Mouse (Mus musculus) v-Abl transformed pro-B cells (cell line): ENCODE data around the gene Cacng7.

Source experiments
- in situ Hi-C, 2 experiments: fragments of 400-800 bp; cut with MboI; formaldehyde crosslinking; loops; one replicate each; pipeline ENCODE4 v1.15.1; 2025; ENCODE audit not compliant: unreplicated experiment in 2 of 2

Gene Cacng7

GRCm38 (mm10) chr7:3333542-3333941 is 787 bp downstream of the Cacng7 start:
- in situ Hi-C loops: no loop called here

GRCm38 (mm10) chr7:3336412-3336811 is 3.7 kb downstream of the Cacng7 start:
- in situ Hi-C loops: no loop called here

GRCm38 (mm10) chr7:3338286-3338935 is 5.7 kb downstream of the Cacng7 start:
- in situ Hi-C loops: no loop called here

- in situ Hi-C loops: no loop called here
These were observed 6.3 kb downstream of the Cacng7 start for GRCm38 (mm10) chr7:3339010-3339409.

GRCm38 (mm10) chr7:3343861-3344260 is 11.1 kb downstream of the Cacng7 start:
- in situ Hi-C loops: no loop called here

GRCm38 (mm10) chr7:3345301-3345700 is 12.5 kb downstream of the Cacng7 start:
- in situ Hi-C loops: no loop called here

- in situ Hi-C loops: no loop called here
These were observed 14.9 kb downstream of the Cacng7 start for GRCm38 (mm10) chr7:3347366-3348287.

- in situ Hi-C loops: no loop called here
These were observed 15.6 kb downstream of the Cacng7 start for GRCm38 (mm10) chr7:3348326-3348725.

GRCm38 (mm10) chr7:3349775-3350174 is 17.0 kb downstream of the Cacng7 start:
- in situ Hi-C loops: no loop called here

GRCm38 (mm10) chr7:3351536-3351935 is 18.8 kb downstream of the Cacng7 start:
- in situ Hi-C loops: no loop called here

GRCm38 (mm10) chr7:3354850-3355249 is 22.1 kb downstream of the Cacng7 start:
- in situ Hi-C loops: no loop called here

GRCm38 (mm10) chr7:3360678-3361077 is 27.9 kb downstream of the Cacng7 start:
- in situ Hi-C loops: no loop called here

GRCm38 (mm10) chr7:3365547-3366279 is 33.0 kb downstream of the Cacng7 start:
- in situ Hi-C loops: no loop called here

- in situ Hi-C loops: no loop called here
These were observed 34.2 kb downstream of the Cacng7 start for GRCm38 (mm10) chr7:3366705-3367516.

GRCm38 (mm10) chr7:3367569-3367968 is 34.8 kb downstream of the Cacng7 start:
- in situ Hi-C loops: no loop called here

- in situ Hi-C loops: no loop called here
These were observed 35.6 kb downstream of the Cacng7 start for GRCm38 (mm10) chr7:3368311-3368710.

GRCm38 (mm10) chr7:3369189-3369588 is 36.4 kb downstream of the Cacng7 start:
- in situ Hi-C loops: no loop called here

GRCm38 (mm10) chr7:3370407-3370806 is 37.7 kb downstream of the Cacng7 start:
- in situ Hi-C loops: no loop called here

- in situ Hi-C loops: no loop called here
These were observed 39.6 kb downstream of the Cacng7 start for GRCm38 (mm10) chr7:3372376-3372775.

- in situ Hi-C loops: no loop called here
These were observed 41.0 kb downstream of the Cacng7 start for GRCm38 (mm10) chr7:3373754-3374153.
